Mouse (Mus musculus): Measurements from ENCODE around the gene Fam81b. TPM values are rescaled to one million over a fixed set of nuclear protein-coding genes. Genes with fewer than 3 reads are reported as not detected.

Gene Fam81b
- polyA plus RNA-seq (2014; fragmentation: Illumina TruSeq; extraction: RNeasy Lipid Tissue Mini Kit (QIAGEN cat#74804); ENCODE audit: low read depth, low replicate concordance) = not detected

GRCm38 (mm10) chr13:76304637-76305122 lies at the start of gene Fam81b:
TSS of gene Fam81b (minus strand) at chr13:76305072.

Other genes with a start within 250 kb of the Fam81b start
- gene Gpr150, start 248.1 kb downstream of the Fam81b start, polyA plus RNA-seq (2014; fragmentation: Illumina TruSeq; extraction: RNeasy Lipid Tissue Mini Kit (QIAGEN cat#74804); ENCODE audit: low read depth, low replicate concordance) = not detected
- gene Arsk, start 206.4 kb downstream of the Fam81b start, polyA plus RNA-seq (2014; fragmentation: Illumina TruSeq; extraction: RNeasy Lipid Tissue Mini Kit (QIAGEN cat#74804); ENCODE audit: low read depth, low replicate concordance) = 39.1 TPM
- gene Ttc37, start 206.3 kb downstream of the Fam81b start, polyA plus RNA-seq (2014; fragmentation: Illumina TruSeq; extraction: RNeasy Lipid Tissue Mini Kit (QIAGEN cat#74804); ENCODE audit: low read depth, low replicate concordance) = 55.6 TPM
- gene Mctp1, start 79.5 kb upstream of the Fam81b start, polyA plus RNA-seq (2014; fragmentation: Illumina TruSeq; extraction: RNeasy Lipid Tissue Mini Kit (QIAGEN cat#74804); ENCODE audit: low read depth, low replicate concordance) = 3.8 TPM

Data from adrenal gland, adult 10 weeks (tissue).